Mouse (Mus musculus) kidney, postnatal 36 days (tissue): ENCODE results near the gene Vps36.

Experiments used
- DNase-seq, 2 experiments: peaks; one replicate each; pipeline ENCODE4 v3.0.0; 2021 to 2022; ENCODE audit warnings: mixed read lengths in 2 of 2

Gene Vps36

DNA sequence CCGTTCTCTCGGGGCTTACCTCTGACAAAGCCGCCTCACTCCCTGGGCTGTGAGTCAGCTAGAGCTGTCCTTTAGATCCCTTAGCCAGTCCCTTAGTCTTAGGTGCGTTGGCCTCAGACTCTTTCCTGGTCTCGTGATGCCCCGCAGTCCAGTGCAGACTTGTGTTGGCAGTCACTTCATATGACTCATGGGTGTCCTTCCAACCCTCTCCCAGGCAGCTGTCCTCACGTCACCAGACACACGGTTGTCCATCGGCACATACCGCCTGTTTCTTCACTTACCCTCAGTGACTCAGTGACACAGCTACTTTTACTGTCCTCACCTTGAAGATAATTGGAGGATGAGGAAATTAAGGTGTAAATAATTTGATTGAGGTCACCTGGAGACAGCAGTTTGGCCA lies 22.2 kb downstream of the Vps36 start:
- DNase-seq, result no peak

DNA sequence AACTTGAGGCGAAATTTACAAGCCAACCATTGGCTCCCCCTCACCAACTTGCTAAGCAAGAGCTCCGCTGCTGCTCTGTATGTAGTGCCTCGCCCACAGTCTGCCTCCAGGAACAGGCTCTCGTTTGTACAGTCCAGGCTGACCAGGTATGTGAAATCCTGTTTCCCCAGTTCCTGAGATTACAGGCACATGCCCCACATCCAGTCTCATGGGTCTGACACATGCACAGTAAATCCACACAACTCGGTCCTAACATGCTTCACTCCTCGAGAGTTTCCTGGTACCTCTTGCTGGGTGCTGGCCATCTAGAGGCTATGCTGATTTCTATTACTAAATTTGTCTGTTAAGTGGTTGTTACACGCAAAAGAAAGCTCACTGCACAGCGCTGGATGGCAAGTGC lies 33.8 kb downstream of the Vps36 start:
- DNase-seq, result no peak

DNA sequence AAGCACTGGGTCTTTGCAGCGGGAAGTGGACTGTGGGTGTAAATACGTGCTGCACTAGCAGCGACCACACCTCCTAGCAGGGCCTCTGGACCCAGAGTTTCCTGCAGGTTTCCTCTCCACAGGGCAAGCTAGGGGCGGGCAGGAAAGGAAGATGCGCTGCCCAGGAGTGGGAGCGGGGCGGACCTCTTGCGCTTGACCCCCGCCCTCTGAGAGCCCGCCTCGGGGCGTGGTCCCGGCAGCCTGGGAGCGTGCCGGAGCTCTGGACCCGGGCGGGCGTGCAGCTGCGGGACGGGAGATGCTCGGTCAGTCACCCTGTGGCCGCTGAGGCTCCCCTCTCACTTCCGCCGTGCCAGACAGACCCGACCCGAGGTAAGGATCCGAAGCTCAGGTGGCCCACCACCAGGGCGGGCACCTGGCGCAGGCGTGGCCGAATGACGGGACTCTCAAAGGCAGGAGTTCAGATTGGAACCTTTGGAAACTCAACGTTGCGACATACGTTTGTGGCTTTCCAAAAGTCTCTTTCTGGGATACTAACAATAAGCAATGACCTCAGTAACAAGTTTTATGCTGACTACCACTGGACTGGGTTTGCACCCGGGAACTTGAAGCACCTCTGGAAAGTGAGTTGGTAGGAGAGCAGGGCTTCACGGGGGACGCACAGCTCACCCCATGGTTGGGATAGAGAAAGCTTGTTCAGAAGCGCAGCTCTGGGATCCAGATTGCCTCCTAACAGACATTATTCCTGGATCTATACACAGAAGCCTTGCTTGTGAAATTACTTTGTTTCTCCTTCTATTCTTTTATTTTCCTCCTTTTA lies 34.7 kb downstream of the Vps36 start, which contains the start of gene Thsd1:
Thsd1 (plus strand) TSS at position 253 of the 817 bp plus-strand sequence.
- peak; percentile 80 to 88 for DNase-seq

DNA sequence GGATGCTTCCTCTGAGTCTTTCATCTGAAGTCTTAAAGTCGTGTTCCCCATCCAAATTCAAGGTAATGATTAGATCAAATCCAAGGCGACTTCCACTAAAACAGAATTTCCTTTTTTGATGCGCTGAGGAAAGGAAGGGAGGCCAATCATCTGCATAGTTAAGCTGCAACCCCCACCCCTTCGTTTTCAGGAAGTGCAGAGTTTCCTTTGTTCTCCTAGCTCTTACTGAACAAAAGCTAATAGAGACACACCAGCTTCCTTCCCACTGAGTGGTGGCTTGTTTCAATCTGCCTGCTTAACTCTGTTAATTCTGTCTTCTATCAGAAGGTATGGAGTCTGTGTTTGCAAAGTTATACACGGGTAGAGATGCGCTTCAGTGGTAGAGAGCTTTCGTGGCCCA lies 36.0 kb downstream of the Vps36 start:
- DNase-seq, result peak; percentile 31 to 46

DNA sequence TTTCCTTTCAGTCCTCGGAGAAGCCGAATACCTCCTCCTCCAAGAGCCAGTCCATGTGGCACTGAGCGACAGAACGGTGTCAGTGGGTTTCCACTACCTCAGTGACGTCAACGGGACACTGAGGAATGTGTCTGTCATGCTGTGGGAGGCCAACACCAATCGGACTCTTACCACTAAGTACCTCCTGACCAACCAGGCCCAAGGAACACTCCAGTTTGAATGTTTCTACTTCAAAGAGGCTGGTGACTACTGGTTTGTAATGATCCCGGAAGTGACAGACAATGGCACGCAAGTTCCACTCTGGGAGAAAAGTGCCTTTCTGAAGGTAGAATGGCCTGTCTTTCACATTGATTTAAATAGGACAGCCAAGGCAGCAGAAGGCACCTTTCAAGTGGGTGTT lies 50.4 kb downstream of the Vps36 start:
- DNase-seq, result no peak

DNA sequence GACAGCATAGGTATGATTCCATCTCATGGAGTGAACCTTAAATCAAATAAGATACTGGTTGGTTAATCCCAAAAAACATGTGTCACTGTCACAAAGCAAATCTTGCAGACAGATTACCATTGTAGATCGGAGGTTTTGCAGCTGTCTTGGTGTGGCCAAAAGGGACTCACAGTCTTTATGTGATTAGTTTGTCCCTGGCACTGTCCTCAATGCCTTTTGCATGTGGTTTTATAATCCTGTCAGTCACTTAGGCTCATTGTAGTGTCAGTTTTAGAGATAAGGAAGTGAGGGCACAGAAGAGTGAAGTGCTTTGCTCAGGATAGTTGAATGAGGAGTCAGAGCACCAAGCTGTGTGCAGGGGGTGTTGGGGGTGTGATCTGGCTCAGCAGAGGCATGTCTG lies 53.1 kb downstream of the Vps36 start:
- DNase-seq, result no peak

DNA sequence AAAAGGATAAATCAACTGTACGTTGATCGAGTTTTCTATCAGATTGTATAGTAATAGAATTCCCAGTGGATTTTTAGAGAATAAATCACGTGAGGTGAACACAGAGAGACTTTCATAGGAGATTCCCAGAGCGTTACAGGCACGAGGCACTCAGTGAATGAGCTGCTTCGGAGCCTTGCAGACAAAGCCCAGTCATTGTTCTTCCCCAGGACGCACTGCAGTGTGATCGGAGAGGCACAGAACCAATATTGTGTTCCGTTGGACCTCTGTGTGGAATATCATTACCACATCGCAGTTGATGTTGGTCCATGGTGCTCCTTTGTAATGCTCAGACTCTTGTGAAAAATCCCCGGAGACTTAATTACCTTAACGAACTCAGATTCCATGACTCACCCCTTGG lies 55.3 kb downstream of the Vps36 start:
- no peak for DNase-seq

DNA sequence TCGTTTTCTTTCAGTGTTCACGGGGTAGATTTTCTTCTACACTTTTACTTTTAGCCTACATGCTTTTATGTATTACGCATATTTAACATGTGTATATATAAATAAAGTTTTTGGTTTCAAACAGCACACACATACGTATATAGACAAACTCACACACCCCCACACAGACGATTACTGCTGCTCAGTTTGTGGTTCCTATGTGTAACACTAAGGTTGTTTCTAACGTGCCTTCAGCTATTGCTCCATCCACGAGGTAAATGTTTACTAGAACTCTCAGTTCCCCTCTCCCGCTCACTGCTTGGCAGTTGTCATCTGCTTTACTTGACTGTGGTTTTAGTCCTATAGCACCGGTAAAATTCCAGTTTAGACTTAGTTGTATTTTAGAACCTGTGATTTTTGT lies 56.5 kb downstream of the Vps36 start:
- no peak for DNase-seq

DNA sequence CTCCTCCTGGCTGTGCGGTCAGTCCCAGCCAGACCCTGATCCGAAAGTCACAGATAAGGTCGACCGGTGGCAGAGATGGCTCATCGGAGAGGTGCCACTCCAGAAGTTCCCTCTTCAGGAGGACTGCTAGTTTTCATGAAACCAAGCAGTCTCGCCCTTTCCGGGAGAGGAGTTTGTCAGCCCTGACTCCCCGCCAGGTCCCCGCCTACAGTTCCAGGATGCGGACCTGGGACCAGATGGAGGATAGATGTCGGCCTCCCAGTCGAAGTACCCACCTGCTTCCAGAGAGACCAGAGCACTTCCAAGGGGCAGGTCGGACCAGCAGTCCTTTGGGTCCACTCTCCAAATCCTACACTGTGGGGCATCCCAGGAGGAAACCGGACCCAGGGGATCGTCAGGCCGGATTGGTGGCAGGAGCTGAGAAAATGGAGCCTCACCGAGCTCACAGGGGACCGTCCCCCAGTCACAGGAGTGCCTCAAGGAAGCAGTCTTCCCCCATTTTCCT lies 66.4 kb downstream of the Vps36 start:
- peak; percentile 6 to 9 for DNase-seq

DNA sequence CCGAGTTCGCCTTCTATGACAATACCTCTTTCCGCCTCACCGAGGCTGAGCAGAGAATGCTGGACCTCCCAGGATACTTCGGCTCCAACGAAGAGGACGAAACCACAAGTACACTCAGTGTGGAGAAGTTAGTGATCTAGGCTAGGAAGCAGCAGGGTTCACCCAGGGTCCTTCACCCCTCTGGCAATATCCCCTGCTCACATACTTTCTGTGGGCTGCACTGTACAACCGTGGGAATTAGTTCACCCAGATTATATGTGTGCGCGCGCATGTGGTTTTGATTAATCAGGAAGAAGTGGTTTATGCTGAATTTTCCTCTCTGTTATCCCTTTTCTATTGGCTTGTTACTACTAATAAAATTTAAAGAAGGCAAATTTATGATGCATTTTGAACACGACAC lies 66.9 kb downstream of the Vps36 start:
- no peak for DNase-seq

DNA sequence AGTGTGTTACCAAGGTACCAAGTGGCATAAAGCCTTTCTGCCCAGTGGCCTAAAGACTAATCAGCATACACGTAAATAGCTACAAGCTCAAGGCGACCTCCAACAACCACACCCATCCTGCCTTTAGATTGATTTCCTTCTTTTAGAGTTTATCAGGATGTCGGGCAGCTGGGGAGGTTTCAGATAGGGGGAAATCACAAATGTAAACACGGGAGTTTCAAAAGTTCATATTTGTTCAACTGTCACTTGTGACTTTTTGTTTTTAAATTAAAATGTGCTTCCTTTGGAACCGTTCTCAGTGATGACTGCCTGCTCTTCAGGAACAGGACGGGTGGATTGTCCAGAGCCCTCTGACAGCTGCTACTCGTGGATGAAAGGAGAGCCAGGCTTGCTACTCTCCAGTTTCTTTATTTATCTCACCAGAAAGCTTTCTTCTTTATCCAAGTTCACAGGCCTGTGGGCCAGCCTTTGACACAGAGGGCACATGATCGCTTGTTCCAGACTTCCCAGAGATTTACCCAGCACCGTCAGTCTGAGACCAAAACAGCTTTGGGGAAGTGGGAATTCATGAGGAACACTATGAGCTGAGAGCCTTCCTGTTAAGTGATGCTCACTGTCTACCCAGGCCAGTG lies 67.6 kb downstream of the Vps36 start:
- DNase-seq, result peak; percentile 8 to 10

DNA sequence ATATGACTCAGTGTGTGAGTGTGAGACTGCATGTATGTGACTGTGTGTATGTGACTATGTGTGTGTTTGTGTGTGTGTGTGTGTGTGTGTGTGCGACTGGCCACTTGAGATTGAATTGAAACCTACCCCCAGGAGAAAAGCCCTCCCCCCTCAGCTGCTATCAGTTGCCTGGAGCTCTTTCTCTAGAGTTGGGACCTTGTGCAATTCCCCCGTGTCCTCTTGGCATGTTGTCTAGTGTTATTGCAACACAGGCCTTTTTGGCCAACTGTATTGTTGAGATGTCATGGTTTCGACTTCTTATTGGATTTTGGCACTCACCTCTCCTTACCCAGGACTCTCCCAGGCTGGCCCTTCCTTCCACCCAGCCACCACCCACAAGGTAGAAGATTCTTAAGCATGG lies 69.7 kb downstream of the Vps36 start:
- DNase-seq, result no peak

DNA sequence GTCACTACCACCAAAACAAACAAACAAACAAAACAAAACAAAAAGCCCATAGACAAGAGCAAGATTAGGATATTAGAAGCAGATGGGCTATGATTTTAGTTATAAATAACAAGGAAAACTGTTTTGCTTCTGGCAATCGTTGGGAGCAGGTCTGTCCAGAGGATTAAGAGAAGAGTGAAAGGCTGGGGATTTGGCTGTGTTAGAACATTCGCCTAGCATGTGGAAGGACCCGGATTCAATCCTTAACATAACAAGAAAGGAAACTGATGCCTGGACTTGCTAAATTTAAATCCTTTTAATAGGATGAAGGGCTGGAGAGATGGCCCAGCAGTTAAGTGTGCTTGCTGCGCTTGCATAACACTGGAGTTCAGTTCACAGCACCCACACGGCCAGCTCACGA lies 71.7 kb downstream of the Vps36 start:
- no peak for DNase-seq

DNA sequence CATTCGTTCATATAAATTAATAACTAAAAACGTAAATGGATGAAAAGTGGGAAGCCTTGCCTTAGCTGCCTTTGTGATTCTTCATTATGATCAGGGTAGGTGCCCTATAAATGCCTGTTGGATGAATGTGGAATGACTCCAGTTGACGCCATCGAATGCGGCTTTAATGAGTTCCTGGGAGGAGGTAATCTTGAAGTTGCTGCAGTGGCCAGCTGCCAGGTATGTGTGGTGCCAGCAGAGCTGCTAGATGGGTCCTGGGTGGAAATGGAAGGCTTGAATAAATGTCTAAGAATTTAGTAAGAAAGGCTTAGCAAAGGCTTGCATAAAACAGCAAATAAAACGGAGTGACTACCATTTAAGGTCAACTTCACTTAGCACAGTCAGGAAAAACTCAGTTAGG lies 72.2 kb downstream of the Vps36 start:
- peak; percentile 20 to 43 for DNase-seq

DNA sequence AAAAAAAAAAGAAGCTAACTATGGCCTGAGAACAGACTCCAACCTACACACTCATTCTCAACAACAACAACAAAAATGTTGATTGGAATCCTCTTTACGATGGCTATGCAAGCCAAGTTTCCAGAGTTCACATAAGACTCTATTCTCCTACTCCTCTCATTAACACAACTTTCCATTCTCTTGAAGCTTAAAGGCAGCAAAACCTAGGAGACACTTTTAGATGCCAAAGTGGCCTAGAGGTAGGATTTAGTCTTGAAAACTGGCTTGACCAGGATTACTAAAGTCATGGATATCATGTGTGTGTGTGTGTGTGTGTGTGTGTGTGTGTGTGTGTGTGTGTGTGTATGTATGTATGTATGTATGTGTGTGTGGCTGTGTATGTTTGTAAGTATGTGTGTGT lies 72.6 kb downstream of the Vps36 start:
- DNase-seq, result no peak

DNA sequence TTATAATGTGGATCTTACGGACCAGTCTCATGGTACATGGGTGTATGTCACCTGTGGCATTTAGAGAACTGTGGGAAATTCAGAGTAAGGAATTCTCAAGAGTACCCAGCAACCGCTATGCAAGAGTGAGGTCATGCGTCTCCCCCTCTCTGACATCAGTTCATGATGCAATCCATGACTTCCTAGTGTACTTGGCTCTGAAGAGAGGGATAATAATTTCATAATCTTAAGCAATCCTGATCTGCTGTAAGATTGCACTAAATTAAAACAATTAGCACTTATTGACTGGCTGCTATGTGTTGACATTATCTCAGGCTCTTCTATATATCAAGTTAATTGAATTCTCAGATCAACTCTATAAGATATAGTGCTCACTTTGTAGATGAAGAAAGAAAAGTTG lies 74.2 kb downstream of the Vps36 start:
- no peak for DNase-seq
